Mouse (Mus musculus) heart, embryonic 16.5 days (tissue): ENCODE measurements around the gene Rita1. TPM values are rescaled to one million over a fixed set of nuclear protein-coding genes. Genes with fewer than 3 reads are reported as not detected.
A peak's percentile ranks its signal among the peaks of the same experiment; 100 is the strongest.

Experiments used
- ATAC-seq: fragments of 200-750 bp; cut with Nextera tagmentation; replicated peaks from 2 replicates; pipeline ENCODE4 v1.8.0; 2017; ENCODE audit warnings: moderate number of reproducible peaks; ENCODE audit not compliant: insufficient read depth, low FRiP score; ENCODE audit errors: extremely low read depth
- H3K27ac ChIP-seq: fragments of 300-500 bp; sonication (generic); 2 replicates; pipeline ENCODE4 v1.5.1; 2014; ENCODE audit warnings: mild to moderate bottlenecking, low read length, control low read depth, moderate library complexity
- H3K27me3 ChIP-seq: fragments of 300-500 bp; sonication (generic); 2 replicates; pipeline ENCODE4 v1.6.1; 2014; ENCODE audit warnings: low read length, mixed read lengths; ENCODE audit not compliant: control insufficient read depth, insufficient read depth
- H3K36me3 ChIP-seq: fragments of 300-500 bp; sonication (generic); 2 replicates; pipeline ENCODE4 v1.6.1; 2014; ENCODE audit not compliant: control insufficient read depth, insufficient read depth
- H3K4me1 ChIP-seq: fragments of 300-500 bp; sonication (generic); 2 replicates; pipeline ENCODE4 v1.6.1; 2014; ENCODE audit warnings: low read length, mixed read lengths; ENCODE audit not compliant: control insufficient read depth, insufficient read depth
- H3K4me2 ChIP-seq: fragments of 300-500 bp; sonication (generic); 2 replicates; pipeline ENCODE4 v1.6.1; 2014; ENCODE audit warnings: low read depth, mild to moderate bottlenecking, control low read depth, low read length
- H3K4me3 ChIP-seq: fragments of 300-500 bp; sonication (generic); 2 replicates; pipeline ENCODE4 v1.5.1; 2014; ENCODE audit warnings: mild to moderate bottlenecking, control low read depth, low read length
- H3K9ac ChIP-seq: fragments of 300-500 bp; sonication (generic); 2 replicates; pipeline ENCODE4 v1.6.1; 2014; ENCODE audit warnings: low read length, control low read depth
- H3K9me3 ChIP-seq: fragments of 300-500 bp; sonication (generic); replicated peaks from 2 replicates; pipeline ENCODE4 v1.6.1; 2016; ENCODE audit warnings: low read length; ENCODE audit not compliant: control insufficient read depth
- WGBS: fragments of 180-500 bp; shearing (Covaris S2); extraction: QIAGEN DNeasy Blood & Tissue Kit; methylation state at CpG from one replicate; pipeline ENCODE4 v1.1.7; 2014; 5-methylcytosine and 5-hydroxymethylcytosine counted together
- polyA plus RNA-seq: library from polyadenylated mRNA; unstranded; fragments of >200 nt; fragmentation: Nextera tagmentation; extraction: Ambion mirVana; gene quantifications from 2 replicates; pipeline ENCODE4 v1.2.1, GENCODE M21; 2015

Gene Rita1
- polyA plus RNA-seq, 1 experiment from 2014 or later = 13.2 TPM

DNA sequence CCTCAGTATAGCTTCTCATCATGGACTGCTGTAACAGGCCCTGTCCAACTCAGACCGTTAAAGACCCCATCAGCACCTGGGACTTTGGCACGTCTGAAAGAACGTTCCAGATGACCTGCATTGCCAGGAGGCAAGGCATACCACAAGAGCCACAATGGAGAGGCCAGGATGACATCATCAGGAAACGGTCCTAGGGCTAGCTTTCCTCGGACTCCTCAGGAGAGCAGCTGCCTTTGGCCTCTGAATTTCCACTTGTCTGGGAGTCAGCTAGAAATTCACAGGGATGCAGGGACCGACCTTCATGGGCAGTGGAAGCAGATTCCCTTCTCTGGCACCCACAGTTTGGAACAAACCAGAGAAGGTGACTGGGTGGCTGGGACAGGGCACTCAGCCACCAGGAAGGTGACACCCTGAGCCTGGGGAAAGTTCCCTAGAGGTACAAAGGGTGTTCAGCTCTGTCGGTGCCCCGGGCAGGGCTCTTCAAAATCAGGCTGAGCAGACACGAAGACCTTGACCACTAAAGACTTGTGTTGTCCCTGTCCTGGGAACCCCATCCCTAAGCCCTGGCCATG is 45.6 kb downstream of the Rita1 start:
- Histone ChIP-seq H3K27ac (peak overlapping the region; percentile 48; the same call in 1 of the 2 replicates), H3K4me1 (peaks cover 61% of the 10 kb centered on the region), H3K9me3 (no peaks in the 10 kb centered on the region), H3K36me3 (no peaks in the 10 kb centered on the region), H3K4me3 (no peak overlapping the region), H3K27me3 (no peaks in the 10 kb centered on the region), H3K4me2 (no peak overlapping the region), H3K9ac (no peak overlapping the region)
- no peak for ATAC-seq
- WGBS = 39% methylated on average over 9 of the region's 9 CpGs

- peak overlapping the region; percentile 22 for H3K9ac ChIP-seq
- no peaks in the 10 kb centered on the region for H3K27me3 ChIP-seq
- H3K36me3 ChIP-seq = no peaks in the 10 kb centered on the region
- no peak overlapping the region for H3K4me2 ChIP-seq
- peak overlapping the region; percentile 48 for H3K27ac ChIP-seq
- no peaks in the 10 kb centered on the region for H3K9me3 ChIP-seq
- peaks cover 56% of the 10 kb centered on the region for H3K4me1 ChIP-seq
- 0 out of 2 replicates have a peak, but pooled peaks have one; percentile 29 for ATAC-seq
- WGBS = 43% methylated on average over 5 of the region's 5 CpGs
- H3K4me3 ChIP-seq = no peak overlapping the region
These were observed 46.3 kb downstream of the Rita1 start for GRCm38 (mm10) chr5:120566101-120566500.

- WGBS = 62% methylated on average over 15 of the region's 15 CpGs
- Histone ChIP-seq H3K4me2 (no peak overlapping the region), H3K9me3 (no peaks in the 10 kb centered on the region), H3K4me1 (peaks cover 51% of the 10 kb centered on the region), H3K4me3 (no peak overlapping the region), H3K27ac (peak overlapping the region; percentile 48; the same call in 1 of the 2 replicates), H3K36me3 (no peaks in the 10 kb centered on the region), H3K27me3 (no peaks in the 10 kb centered on the region), H3K9ac (peak overlapping the region; percentile 22)
- no peak for ATAC-seq
These were observed 47.1 kb downstream of the Rita1 start for GRCm38 (mm10) chr5:120565171-120565905.

GRCm38 (mm10) chr5:120563914-120564311 is 48.5 kb downstream of the Rita1 start:
- no peak overlapping the region for H3K4me3 ChIP-seq
- H3K4me1 ChIP-seq = peaks cover 53% of the 10 kb centered on the region
- peak overlapping the region; percentile 56 for H3K27ac ChIP-seq
- no peaks in the 10 kb centered on the region for H3K36me3 ChIP-seq
- 30% methylated on average over 4 of the region's 4 CpGs for WGBS
- ATAC-seq = no peak
- no peaks in the 10 kb centered on the region for H3K9me3 ChIP-seq
- no peaks in the 10 kb centered on the region for H3K27me3 ChIP-seq
- H3K4me2 ChIP-seq = no peak overlapping the region
- H3K9ac ChIP-seq = no peak overlapping the region

GRCm38 (mm10) chr5:120562956-120563913 is 49.2 kb downstream of the Rita1 start:
- no peaks in the 10 kb centered on the region for H3K27me3 ChIP-seq
- peaks cover 51% of the 10 kb centered on the region for H3K4me1 ChIP-seq
- H3K4me3 ChIP-seq = no peak overlapping the region
- no peaks in the 10 kb centered on the region for H3K9me3 ChIP-seq
- H3K4me2 ChIP-seq = 0 out of 2 replicates have a peak overlapping the region, but pooled peaks have one; percentile 19
- no peaks in the 10 kb centered on the region for H3K36me3 ChIP-seq
- peak overlapping the region; percentile 83 for H3K27ac ChIP-seq
- WGBS = 39% methylated on average over 28 of the region's 28 CpGs
- ATAC-seq = peak; percentile 44
- peak overlapping the region; percentile 50; the same call in 1 of the 2 replicates for H3K9ac ChIP-seq

GRCm38 (mm10) chr5:120560616-120561311 is 51.6 kb downstream of the Rita1 start:
- WGBS = 29% methylated on average over 16 of the region's 16 CpGs
- peak; percentile 39; the same call in 1 of the 2 replicates for ATAC-seq

DNA sequence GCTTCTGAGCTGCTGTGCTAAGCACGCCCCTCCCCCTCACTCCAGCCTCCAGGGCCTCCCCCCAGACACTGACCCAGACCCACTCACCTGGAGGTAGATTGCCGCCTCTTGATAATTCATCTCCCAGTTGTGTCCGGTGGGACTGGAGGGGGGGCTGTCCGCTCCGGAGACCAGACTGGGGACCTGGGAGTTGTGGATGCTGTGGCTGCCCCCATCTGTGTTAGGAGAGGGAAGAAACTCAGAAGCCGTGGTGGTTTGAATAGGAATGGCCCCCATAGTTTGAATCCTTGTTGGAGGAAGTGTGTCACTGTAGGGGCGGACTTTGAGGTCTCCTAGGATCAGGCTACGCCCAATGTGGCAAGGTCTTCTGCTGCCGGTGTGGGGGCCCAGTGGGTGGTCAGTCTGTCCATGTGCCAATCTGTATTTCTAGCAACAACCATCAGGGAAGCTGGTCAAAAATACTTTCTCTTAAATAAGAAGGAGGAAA is 52.2 kb downstream of the Rita1 start:
- H3K9me3 ChIP-seq = no peaks in the 10 kb centered on the region
- ATAC-seq = no peak
- 0 out of 2 replicates have a peak, but pooled peaks cover 3% of the 10 kb centered on the region for H3K36me3 ChIP-seq
- no peak overlapping the region for H3K27ac ChIP-seq
- H3K4me3 ChIP-seq = no peak overlapping the region
- H3K9ac ChIP-seq = no peak overlapping the region
- peaks cover 25% of the 10 kb centered on the region for H3K4me1 ChIP-seq
- H3K27me3 ChIP-seq = no peaks in the 10 kb centered on the region
- H3K4me2 ChIP-seq = no peak overlapping the region
- WGBS = 74% methylated on average over 9 of the region's 9 CpGs

More at GRCm38 (mm10) chr5:120560616-120561311, 51.6 kb downstream of the Rita1 start:
- H3K27me3 ChIP-seq = no peaks in the 10 kb centered on the region
- 0 out of 2 replicates have a peak, but pooled peaks cover 3% of the 10 kb centered on the region for H3K36me3 ChIP-seq
- 0 out of 2 replicates have a peak overlapping the region, but pooled peaks have one; percentile 32 for H3K27ac ChIP-seq
- H3K4me1 ChIP-seq = peaks cover 30% of the 10 kb centered on the region
- H3K9ac ChIP-seq = no peak overlapping the region
- H3K9me3 ChIP-seq = no peaks in the 10 kb centered on the region
- no peak overlapping the region for H3K4me3 ChIP-seq
- peak overlapping the region; percentile 47; the same call in 1 of the 2 replicates for H3K4me2 ChIP-seq

- WGBS = 50% methylated on average over 14 of the region's 14 CpGs
- no peaks in the 10 kb centered on the region for H3K27me3 ChIP-seq
- no peak for ATAC-seq
- H3K9me3 ChIP-seq = no peaks in the 10 kb centered on the region
- no peak overlapping the region for H3K27ac ChIP-seq
- no peak overlapping the region for H3K4me2 ChIP-seq
- peaks cover 19% of the 10 kb centered on the region for H3K4me1 ChIP-seq
- no peak overlapping the region for H3K9ac ChIP-seq
- H3K4me3 ChIP-seq = no peak overlapping the region
- H3K36me3 ChIP-seq = 0 out of 2 replicates have a peak, but pooled peaks cover 3% of the 10 kb centered on the region
These were observed 53.6 kb downstream of the Rita1 start for GRCm38 (mm10) chr5:120558762-120559161.
